26 mouse cellular contexts compared by ENCODE assay signal in the genomic region with DNA sequence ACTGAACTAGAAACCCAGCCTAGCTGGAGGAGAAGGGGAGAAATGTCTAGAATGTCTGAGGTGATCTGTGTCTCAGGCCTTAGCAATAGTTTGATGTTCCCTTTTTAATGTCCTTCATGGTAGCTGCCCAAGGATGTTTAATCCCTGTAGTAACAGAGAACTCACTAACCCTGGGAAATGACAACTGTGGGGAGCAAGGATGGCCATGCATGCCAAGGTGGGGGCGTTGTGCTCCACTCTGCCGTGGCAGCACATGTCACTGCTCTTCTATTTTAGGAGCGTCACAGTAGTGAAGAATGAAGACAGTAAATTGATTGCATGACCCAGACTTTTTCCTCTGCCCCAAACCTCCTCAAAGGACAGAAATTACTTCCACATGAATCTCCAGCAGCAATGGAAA. TPM values are rescaled to one million over a fixed set of nuclear protein-coding genes. Genes with fewer than 3 reads are reported as not detected.
"Had no signal": no experiment of that assay in that cellular context is flagged by ENCODE, and none has a peak within 500 bp of the region (broad histone marks: within the 10 kb centered on the region; RNA-seq: fewer than 3 reads in every experiment).

No protein-coding gene starts in this region.

- DNase-seq: gastrocnemius, adult 2 months; gastrocnemius, postnatal 10 days; gastrocnemius, postnatal 25 days; heart, adult 18-20 months; heart, postnatal 10 days; heart, postnatal 4 days; kidney, adult 18-20 months; kidney, adult 8-10 months; kidney, postnatal 10 days; kidney, postnatal 25 days; kidney, postnatal 4 days; liver; liver, embryonic 13.5 days had no signal

- H3K27me3 ChIP-seq: hindbrain, embryonic 12.5 days; intestine, embryonic 15.5 days; limb, embryonic 12.5 days; liver, embryonic 13.5 days had no signal

- H3K9ac ChIP-seq: heart, embryonic 12.5 days; hindbrain, embryonic 12.5 days; hindbrain, embryonic 14.5 days; intestine, embryonic 15.5 days; limb, embryonic 12.5 days; liver, embryonic 13.5 days had no signal

- H3K36me3 ChIP-seq: heart, embryonic 10.5 days; heart, embryonic 12.5 days; hindbrain, embryonic 10.5 days; hindbrain, embryonic 12.5 days; intestine, embryonic 15.5 days; limb, embryonic 10.5 days; limb, embryonic 12.5 days; liver, embryonic 13.5 days had no signal

- H3K4me3 ChIP-seq: gastrocnemius, adult 2 months; heart, embryonic 10.5 days; heart, embryonic 12.5 days; hindbrain, embryonic 10.5 days; hindbrain, embryonic 12.5 days; intestine, embryonic 15.5 days; layer of hippocampus, adult 2 months; limb, embryonic 10.5 days; limb, embryonic 12.5 days; liver, embryonic 13.5 days had no signal

- H3K9me3 ChIP-seq: heart, embryonic 10.5 days; heart, embryonic 12.5 days; hindbrain, embryonic 10.5 days; hindbrain, embryonic 12.5 days; intestine, embryonic 15.5 days; limb, embryonic 10.5 days; limb, embryonic 12.5 days; liver, embryonic 13.5 days had no signal

- H3K4me1 ChIP-seq: intestine, embryonic 15.5 days; limb, embryonic 10.5 days; limb, embryonic 12.5 days; liver, embryonic 13.5 days had no signal

- ATAC-seq: hindbrain, embryonic 16.5 days; inflammation-experienced regulatory T-cells, adult 6 months; intestine, embryonic 15.5 days; intestine, postnatal 0 days had no signal

- H3K4me2 ChIP-seq: heart, embryonic 12.5 days; hindbrain, embryonic 12.5 days; hindbrain, embryonic 14.5 days; intestine, embryonic 15.5 days; limb, embryonic 12.5 days; liver, embryonic 11.5 days; liver, embryonic 13.5 days had no signal

- H3K27ac ChIP-seq: heart, embryonic 10.5 days; hindbrain, embryonic 10.5 days; hindbrain, embryonic 12.5 days; hindbrain, embryonic 14.5 days; intestine, embryonic 15.5 days; limb, embryonic 10.5 days; limb, embryonic 12.5 days; liver, embryonic 13.5 days had no signal

RNA-seq across cellular contexts. Expression of a gene that starts 37.6 kb away (rescaled TPM):
- polyA plus RNA-seq: inflammation-experienced regulatory T-cells, adult 6 months had no signal
